Mouse (Mus musculus): ENCODE data around the gene Svep1.

- TF ChIP-seq POLR2A (IDR thresholded peaks at IDR 0.05; ENCODE audit: low read depth, low read length) (no peak), CTCF (IDR thresholded peaks at IDR 0.05; ENCODE audit: borderline replicate concordance, insufficient read depth, low read length) (no peak)
Measured at GRCm38 (mm10) chr4:58115452-58115851, 91.2 kb downstream of the Svep1 start.
